Mouse (Mus musculus): Measurements from ENCODE around the gene Gm21750.

DNA sequence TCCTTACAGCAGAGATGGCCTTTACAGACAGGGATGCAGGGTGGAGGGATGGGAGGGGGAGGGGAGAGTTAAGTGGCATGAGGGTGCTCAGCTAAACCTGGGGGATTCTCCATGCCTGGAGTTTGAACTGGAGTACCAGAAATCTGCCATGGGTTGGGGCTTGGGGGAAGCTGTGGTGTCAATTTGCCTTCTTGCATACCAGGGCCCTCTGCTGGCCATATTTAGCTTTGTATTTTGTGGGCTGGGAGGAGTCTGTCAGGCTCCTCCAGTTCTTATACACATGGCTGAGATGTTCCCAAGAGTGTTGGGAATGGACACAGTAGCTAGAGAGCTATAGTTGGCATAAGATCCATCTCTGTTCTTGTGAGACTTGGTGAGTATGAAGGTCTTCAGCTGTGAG, 23.6 kb upstream of the Gm21750 start:
- TF ChIP-seq SIN3A (IDR thresholded peaks at IDR 0.05; ENCODE audit: low read length) (no peak), E2F4 (IDR thresholded peaks at IDR 0.05; ENCODE audit: borderline replicate concordance, low read depth, low read length) (no peak), TAL1 (IDR thresholded peaks at IDR 0.05; ENCODE audit: low read length) (no peak), TCF12 (IDR thresholded peaks at IDR 0.05; ENCODE audit: low read depth, low read length) (no peak), USF1 (IDR thresholded peaks at IDR 0.05; ENCODE audit: low read depth, low read length) (no peak), ELF1 (IDR thresholded peaks at IDR 0.05; ENCODE audit: low read depth, low read length) (no peak), POLR2A (IDR thresholded peaks at IDR 0.05; ENCODE audit: control insufficient read depth in 1 of 2, insufficient read depth in 1 of 2, low read depth in 1 of 2, low read length in 2 of 2, poor library complexity in 1 of 2) (no peak), KAT2A (conservative IDR thresholded peaks at IDR 0.05; ENCODE audit: low read depth, low read length) (no peak), EP300 (IDR thresholded peaks at IDR 0.05; ENCODE audit: low read depth in 1 of 2, low read length in 2 of 2) (no peak)

All from MEL (cell line).